Mouse (Mus musculus) hindbrain, postnatal 0 days (tissue): Measurements from ENCODE around the gene Spg11. TPM values are rescaled to one million over a fixed set of nuclear protein-coding genes. Genes with fewer than 3 reads are reported as not detected.

Experiments
- ATAC-seq: fragments of 200-750 bp; cut with Nextera tagmentation; 2 replicates; pipeline ENCODE4 v1.8.0; 2017; ENCODE audit warnings: mild to moderate bottlenecking, moderate TSS enrichment, moderate library complexity
- DNase-seq: peaks from one replicate; pipeline ENCODE4 v3.0.0-alpha.2; 2015; ENCODE audit warnings: low spot score
- H3K27ac ChIP-seq: fragments of 300-500 bp; sonication (generic); 2 replicates; pipeline ENCODE4 v1.5.1; 2014; ENCODE audit warnings: mild to moderate bottlenecking
- H3K27me3 ChIP-seq: fragments of 300-500 bp; sonication (generic); 2 replicates; pipeline ENCODE4 v1.6.1; 2014; ENCODE audit warnings: low read length, mixed read lengths; ENCODE audit not compliant: insufficient read depth
- H3K36me3 ChIP-seq: fragments of 300-500 bp; sonication (generic); 2 replicates; pipeline ENCODE4 v1.6.1; 2014; ENCODE audit warnings: low read length, mixed read lengths; ENCODE audit not compliant: insufficient read depth
- H3K4me1 ChIP-seq: fragments of 300-500 bp; sonication (generic); 2 replicates; pipeline ENCODE4 v1.6.1; 2014; ENCODE audit warnings: antibody characterized with exemption, low read length, mixed read lengths; ENCODE audit not compliant: insufficient read depth
- H3K4me2 ChIP-seq: fragments of 300-500 bp; sonication (generic); 2 replicates; pipeline ENCODE4 v1.6.1; 2014; ENCODE audit warnings: low read depth, mild to moderate bottlenecking, low read length, moderate library complexity, mixed read lengths
- H3K4me3 ChIP-seq: fragments of 300-500 bp; sonication (generic); 2 replicates; pipeline ENCODE4 v1.5.1; 2014; ENCODE audit warnings: low read length
- H3K9ac ChIP-seq: fragments of 300-500 bp; sonication (generic); replicated peaks from 2 replicates; pipeline ENCODE4 v1.6.1; 2014; ENCODE audit warnings: mild to moderate bottlenecking, low read length, moderate library complexity, mixed read lengths
- H3K9me3 ChIP-seq: fragments of 300-500 bp; sonication (generic); 2 replicates; pipeline ENCODE4 v1.6.1; 2016; ENCODE audit warnings: low read length, mixed read lengths
- CTCF ChIP-seq: IDR thresholded peaks from 2 replicates; pipeline ENCODE4 v1.5.1; 2016; ENCODE audit warnings: antibody characterized with exemption, control low read depth, low read depth
- WGBS: fragments of 180-500 bp; shearing (Covaris S2); extraction: QIAGEN DNeasy Blood & Tissue Kit; methylation state at CpG from one replicate; pipeline ENCODE4 v1.1.7; 2014; 5-methylcytosine and 5-hydroxymethylcytosine counted together
- polyA plus RNA-seq: library from polyadenylated mRNA; unstranded; fragments of >200 nt; fragmentation: Nextera tagmentation; extraction: Ambion mirVana; gene quantifications from 2 replicates; pipeline ENCODE4 v1.2.1, GENCODE M21; 2015
- total RNA-seq: library from RNA; depleted of rRNA; stranded (reverse); fragments of >200 nt; gene quantifications from 2 replicates; pipeline ENCODE4 v1.2.3, GENCODE M21; 2014

Gene Spg11
- total and polyA plus RNA-seq, 2 experiments from 2014 or later: 4.3 to 21.9 TPM

GRCm38 (mm10) chr2:122152850-122153249 lies 34.7 kb upstream of the Spg11 start:
- H3K9ac ChIP-seq: no peak overlapping the region
- ATAC-seq: no peak

GRCm38 (mm10) chr2:122151221-122151620 lies 33.0 kb upstream of the Spg11 start:
- H3K27ac ChIP-seq: no peak overlapping the region
- WGBS: 94% methylated on average over 1 of the region's 1 CpGs
- no peak for DNase-seq
- no peaks in the 10 kb centered on the region for H3K27me3 ChIP-seq
- TF ChIP-seq CTCF: no peak
- no peak overlapping the region for H3K9ac ChIP-seq
- H3K4me1 ChIP-seq: 0 out of 2 replicates have a peak, but pooled peaks cover 6% of the 10 kb centered on the region
- H3K4me3 ChIP-seq: no peak overlapping the region
- no peak overlapping the region for H3K4me2 ChIP-seq
- H3K36me3 ChIP-seq: no peaks in the 10 kb centered on the region
- ATAC-seq: no peak
- H3K9me3 ChIP-seq: no peaks in the 10 kb centered on the region

More at GRCm38 (mm10) chr2:122152850-122153249, 34.7 kb upstream of the Spg11 start:
- DNase-seq: no peak
- no peak overlapping the region for H3K4me3 ChIP-seq
- H3K36me3 ChIP-seq: no peaks in the 10 kb centered on the region
- no peak for TF ChIP-seq CTCF
- whole genome bisulfite sequencing: 85% methylated on average over 3 of the region's 3 CpGs
- H3K27ac ChIP-seq: no peak overlapping the region
- no peak overlapping the region for H3K4me2 ChIP-seq
- 0 out of 2 replicates have a peak, but pooled peaks cover 3% of the 10 kb centered on the region for H3K4me1 ChIP-seq
- no peaks in the 10 kb centered on the region for H3K27me3 ChIP-seq
- no peaks in the 10 kb centered on the region for H3K9me3 ChIP-seq

DNA sequence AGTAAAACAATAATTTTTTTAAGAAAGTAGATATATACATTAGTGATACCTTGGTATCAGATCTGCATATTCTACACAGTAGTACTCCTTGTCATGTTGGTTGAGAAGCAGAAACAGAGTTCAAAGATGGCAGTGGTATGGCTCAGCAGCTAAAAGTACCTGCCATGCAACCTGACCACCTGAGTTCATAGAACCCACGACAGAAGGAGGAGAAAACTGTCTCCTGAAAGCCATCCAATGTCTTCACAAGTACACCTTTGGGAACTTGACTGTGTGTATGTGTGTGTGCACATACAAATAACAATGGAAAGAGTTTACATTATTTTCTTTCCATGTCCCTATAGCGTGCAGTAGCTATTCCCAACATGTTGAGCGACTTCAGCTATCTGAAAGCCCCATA lies 31.5 kb upstream of the Spg11 start:
- H3K36me3 ChIP-seq: no peaks in the 10 kb centered on the region
- TF ChIP-seq CTCF: no peak
- H3K9ac ChIP-seq: no peak overlapping the region
- H3K27me3 ChIP-seq: no peaks in the 10 kb centered on the region
- H3K9me3 ChIP-seq: no peaks in the 10 kb centered on the region
- 86% methylated on average over 3 of the region's 3 CpGs for WGBS
- H3K4me1 ChIP-seq: 0 out of 2 replicates have a peak, but pooled peaks cover 6% of the 10 kb centered on the region
- H3K4me2 ChIP-seq: no peak overlapping the region
- no peak overlapping the region for H3K4me3 ChIP-seq
- ATAC-seq (no peak), DNase-seq (no peak)
- no peak overlapping the region for H3K27ac ChIP-seq

- no peak for TF ChIP-seq CTCF
- Histone ChIP-seq H3K9ac (no peak overlapping the region), H3K9me3 (no peaks in the 10 kb centered on the region), H3K4me2 (no peak overlapping the region), H3K4me1 (0 out of 2 replicates have a peak, but pooled peaks cover 6% of the 10 kb centered on the region), H3K36me3 (no peaks in the 10 kb centered on the region), H3K27me3 (no peaks in the 10 kb centered on the region), H3K27ac (no peak overlapping the region), H3K4me3 (no peak overlapping the region)
- DNase-seq (no peak), ATAC-seq (no peak)
- WGBS: 93% methylated on average over 6 of the region's 6 CpGs
These were observed 31.1 kb upstream of the Spg11 start for GRCm38 (mm10) chr2:122149316-122149715.

DNA sequence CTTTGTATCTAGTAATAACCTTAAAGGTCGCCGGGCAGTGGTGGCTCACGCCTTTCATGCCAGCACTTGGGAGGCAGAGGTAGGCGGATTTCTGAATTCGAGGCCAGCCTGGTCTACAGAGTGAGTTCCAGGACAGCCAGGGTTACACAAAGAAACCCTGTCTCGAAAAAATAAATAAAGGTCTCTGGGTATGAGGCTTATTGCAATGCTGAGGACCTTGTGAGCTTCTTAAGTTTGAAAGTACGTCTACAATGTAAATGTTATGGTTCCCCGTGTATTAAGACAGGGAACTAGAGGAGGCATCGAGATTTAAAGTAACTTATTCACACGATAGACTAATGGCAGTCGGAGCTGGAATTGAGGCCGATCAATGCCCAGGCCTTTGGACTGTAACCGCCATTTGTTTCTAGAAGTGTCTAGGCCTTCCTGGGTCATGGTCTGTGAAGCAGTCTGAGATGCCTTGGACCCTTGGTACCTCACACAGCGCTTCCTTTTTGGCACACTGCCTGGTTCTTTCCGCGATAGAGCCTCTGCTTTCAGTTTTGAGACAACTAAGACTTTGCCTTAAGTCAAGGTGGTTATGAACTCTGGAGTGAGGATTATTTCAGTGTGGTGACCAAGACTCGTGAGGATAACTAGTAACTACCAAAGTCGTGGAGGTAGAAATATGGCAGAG lies 30.2 kb upstream of the Spg11 start:
- Histone ChIP-seq H3K9me3 (no peaks in the 10 kb centered on the region), H3K36me3 (no peaks in the 10 kb centered on the region), H3K27me3 (no peaks in the 10 kb centered on the region), H3K4me3 (peak overlapping the region; percentile 70), H3K4me1 (0 out of 2 replicates have a peak, but pooled peaks cover 6% of the 10 kb centered on the region), H3K9ac (peak overlapping the region; percentile 71), H3K4me2 (peak overlapping the region; percentile 92), H3K27ac (peak overlapping the region; percentile 75; the same call in 1 of the 2 replicates)
- WGBS: 24% methylated on average over 18 of the region's 18 CpGs
- DNase-seq (peak; percentile 45), ATAC-seq (no peak)
- no peak for TF ChIP-seq CTCF

DNA sequence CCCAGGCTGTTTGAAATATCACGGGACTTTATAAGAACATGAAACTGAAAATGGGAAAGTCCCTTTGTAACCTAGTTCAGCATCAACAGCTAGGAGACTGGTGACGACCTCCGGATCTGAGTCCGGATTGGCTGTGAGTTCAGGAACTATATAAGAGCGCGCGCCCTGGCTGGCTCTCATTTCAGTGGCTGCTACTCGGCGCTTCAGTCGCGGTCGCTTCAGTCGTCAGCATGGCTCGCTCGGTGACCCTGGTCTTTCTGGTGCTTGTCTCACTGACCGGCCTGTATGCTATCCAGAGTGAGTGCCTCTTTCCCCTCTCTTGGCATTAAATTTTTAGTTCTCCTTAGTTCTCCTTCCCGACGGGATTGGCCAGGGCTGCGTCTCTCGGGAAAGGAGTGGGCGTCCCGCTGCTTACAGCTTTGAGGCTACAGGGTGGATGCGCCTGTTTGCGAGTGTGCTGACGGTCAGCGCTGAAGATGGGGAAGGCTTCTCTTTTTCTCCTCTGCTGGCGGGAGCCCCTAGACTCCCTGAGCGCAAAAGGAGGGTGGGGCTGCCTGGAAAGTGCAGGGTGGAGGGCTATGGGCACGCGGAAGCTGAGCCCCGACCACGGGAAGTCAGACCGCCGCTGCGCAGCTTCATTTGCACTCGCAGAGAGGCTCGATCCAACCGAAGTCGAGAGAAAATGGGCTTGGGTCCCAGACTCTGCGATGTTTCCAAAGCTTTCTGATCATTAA lies 29.5 kb upstream of the Spg11 start, which contains the start of gene B2m:
Gene B2m (plus strand): TSS at position 179 of the 734 bp plus-strand sequence.
- under 1% methylated on average over 40 of the region's 40 CpGs for WGBS
- peak within 1 kb of the TSS; percentile 70 for H3K4me3 ChIP-seq
- DNase-seq (peak; percentile 97), ATAC-seq (peak; percentile 99)
- H3K9ac ChIP-seq: peak within 1 kb of the TSS; percentile 71
- no peaks in the 10 kb centered on the region for H3K27me3 ChIP-seq
- no peaks in the 10 kb centered on the region for H3K36me3 ChIP-seq
- peak within 1 kb of the TSS; percentile 92 for H3K4me2 ChIP-seq
- H3K4me1 ChIP-seq: 0 out of 2 replicates have a peak, but pooled peaks cover 6% of the 10 kb centered on the region
- peak; percentile 27 for TF ChIP-seq CTCF
- peak within 1 kb of the TSS; percentile 75 for H3K27ac ChIP-seq
- H3K9me3 ChIP-seq: no peaks in the 10 kb centered on the region
